In the genomic region with DNA sequence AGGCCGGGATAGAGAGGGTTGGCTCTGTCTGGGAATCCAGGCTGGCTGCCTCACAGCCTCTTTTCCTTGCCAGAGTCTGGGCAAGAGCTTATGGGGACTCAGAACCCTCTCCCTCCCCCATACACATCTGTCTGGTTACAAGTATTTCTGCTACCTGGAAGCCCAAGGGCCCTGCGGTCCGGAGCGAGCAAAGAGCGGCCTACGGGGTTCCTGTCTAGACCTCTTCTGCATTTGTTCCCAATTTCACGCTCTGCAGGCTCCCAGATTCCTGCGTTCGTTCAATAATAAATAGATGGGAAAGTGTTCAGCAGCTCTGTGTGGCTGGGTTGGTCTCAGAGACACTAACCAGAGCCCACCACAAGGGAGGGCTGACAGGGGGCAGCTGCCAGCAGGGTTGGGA, we compare ENCODE assay signal across 1 mouse cellular context.
TF ChIP-seq lines count a peak whose summit lies in the region.

No protein-coding gene starts in this region.

TF ChIP-seq in CH12.LX, 34 proteins besides CTCF, POLR2A, EP300 and RAD21:
- TF ChIP-seq POLR2AphosphoS2 (IDR thresholded peaks at IDR 0.05; ENCODE audit: low read depth, low read length) (no peak), MAFK (IDR thresholded peaks at IDR 0.05; ENCODE audit: insufficient replicate concordance, low read length) (no peak), USF1 (IDR thresholded peaks at IDR 0.05; ENCODE audit: low read depth, low read length) (no peak), HCFC1 (IDR thresholded peaks at IDR 0.05; ENCODE audit: low read depth, low read length) (no peak), JUN (IDR thresholded peaks at IDR 0.05; ENCODE audit: insufficient read depth, low read depth, low read length) (no peak), ZNF384 (IDR thresholded peaks at IDR 0.05; ENCODE audit: low read depth, low read length) (no peak), MAZ (IDR thresholded peaks at IDR 0.05; ENCODE audit: low read depth, low read length) (no peak), PAX5 (IDR thresholded peaks at IDR 0.05; ENCODE audit: low read length) (no peak)
